Mouse (Mus musculus) stomach, postnatal 0 days (tissue): ENCODE measurements around the gene Pls3. TPM values are rescaled to one million over a fixed set of nuclear protein-coding genes. Genes with fewer than 3 reads are reported as not detected.
A peak's percentile ranks its signal among the peaks of the same experiment; 100 is the strongest.

Experiments used
- ATAC-seq: fragments of 200-750 bp; cut with Nextera tagmentation; 2 replicates; pipeline ENCODE4 v1.8.0; 2017; ENCODE audit not compliant: low FRiP score, low TSS enrichment
- DNase-seq: peaks from one replicate; pipeline ENCODE4 v3.0.0-alpha.2; 2016; ENCODE audit warnings: low spot score
- H3K27ac ChIP-seq: fragments of 300-500 bp; sonication (generic); replicated peaks from 2 replicates; pipeline ENCODE4 v1.5.1; 2014; ENCODE audit warnings: mild to moderate bottlenecking, control low read depth
- H3K27me3 ChIP-seq: fragments of 300-500 bp; sonication (generic); 2 replicates; pipeline ENCODE4 v1.6.1; 2014; ENCODE audit warnings: low read length; ENCODE audit not compliant: control insufficient read depth, insufficient read depth
- H3K36me3 ChIP-seq: fragments of 300-500 bp; sonication (generic); 2 replicates; pipeline ENCODE4 v1.6.1; 2014; ENCODE audit warnings: low read length, mixed read lengths; ENCODE audit not compliant: control insufficient read depth, insufficient read depth
- H3K4me1 ChIP-seq: fragments of 300-500 bp; sonication (generic); replicated peaks from 2 replicates; pipeline ENCODE4 v1.6.1; 2014; ENCODE audit warnings: antibody characterized with exemption; ENCODE audit not compliant: control insufficient read depth, insufficient read depth
- H3K4me2 ChIP-seq: fragments of 300-500 bp; sonication (generic); replicated peaks from 2 replicates; pipeline ENCODE4 v1.6.1; 2014; ENCODE audit warnings: low read depth, mild to moderate bottlenecking, control low read depth, moderate library complexity
- H3K4me3 ChIP-seq: fragments of 300-500 bp; sonication (generic); 2 replicates; pipeline ENCODE4 v1.5.1; 2014; ENCODE audit warnings: low read depth, low read length, control low read depth
- H3K9ac ChIP-seq: fragments of 300-500 bp; sonication (generic); 2 replicates; pipeline ENCODE4 v1.6.1; 2014; ENCODE audit warnings: mild to moderate bottlenecking, low read length, control low read depth, mixed read lengths
- H3K9me3 ChIP-seq: fragments of 300-500 bp; sonication (generic); 2 replicates; pipeline ENCODE4 v1.6.1; 2016; ENCODE audit warnings: low read length; ENCODE audit not compliant: control insufficient read depth
- CTCF ChIP-seq: IDR thresholded peaks from 2 replicates; pipeline ENCODE4 v1.5.1; 2016; ENCODE audit warnings: antibody characterized with exemption, low read depth, mild to moderate bottlenecking, moderate library complexity
- EP300 ChIP-seq: optimal IDR thresholded peaks from 2 replicates; pipeline ENCODE3; 2016; ENCODE audit warnings: antibody characterized with exemption
- WGBS: fragments of 180-500 bp; shearing (Covaris S2); extraction: QIAGEN DNeasy Blood & Tissue Kit; methylation state at CpG from one replicate; pipeline ENCODE4 v1.1.7; 2014; 5-methylcytosine and 5-hydroxymethylcytosine counted together
- polyA plus RNA-seq: library from polyadenylated mRNA; unstranded; fragments of >200 nt; fragmentation: Nextera tagmentation; extraction: Ambion mirVana; gene quantifications from 2 replicates; pipeline ENCODE4 v1.2.1, GENCODE M21; 2015

Pls3 gene
- polyA plus RNA-seq, result 91.2 and 99.5 TPM in 2 replicates

GRCm38 (mm10) chrX:75874332-75875291 is at the start of gene Pls3:
Pls3 (minus strand) TSS chrX:75875182.
- peak; percentile 76 for DNase-seq
- H3K27me3 ChIP-seq, result no peaks in the 10 kb centered on the region
- peak; percentile 94 for ATAC-seq
- H3K4me1 ChIP-seq, result no peaks in the 10 kb centered on the region
- H3K9ac ChIP-seq, result peak within 1 kb of the TSS; percentile 57
- no peak for TF ChIP-seq EP300
- TF ChIP-seq CTCF, result no peak
- no peaks in the 10 kb centered on the region for H3K36me3 ChIP-seq
- peak within 1 kb of the TSS; percentile 52 for H3K4me3 ChIP-seq
- no peaks in the 10 kb centered on the region for H3K9me3 ChIP-seq
- H3K27ac ChIP-seq, result peak within 1 kb of the TSS; percentile 89
- 17% methylated on average over 28 of the region's 45 CpGs for WGBS
- H3K4me2 ChIP-seq, result peak within 1 kb of the TSS; percentile 53

GRCm38 (mm10) chrX:75895716-75896115 is 20.7 kb upstream of the Pls3 start:
- Histone ChIP-seq H3K9ac (no peak overlapping the region), H3K36me3 (no peaks in the 10 kb centered on the region), H3K4me3 (no peak overlapping the region), H3K4me2 (no peak overlapping the region), H3K27me3 (no peaks in the 10 kb centered on the region), H3K27ac (no peak overlapping the region), H3K4me1 (no peaks in the 10 kb centered on the region), H3K9me3 (no peaks in the 10 kb centered on the region)
- WGBS, result 43% methylated on average over 6 of the region's 6 CpGs
- no peak for DNase-seq
- no peak for ATAC-seq
- TF ChIP-seq CTCF (no peak), EP300 (no peak)

DNA sequence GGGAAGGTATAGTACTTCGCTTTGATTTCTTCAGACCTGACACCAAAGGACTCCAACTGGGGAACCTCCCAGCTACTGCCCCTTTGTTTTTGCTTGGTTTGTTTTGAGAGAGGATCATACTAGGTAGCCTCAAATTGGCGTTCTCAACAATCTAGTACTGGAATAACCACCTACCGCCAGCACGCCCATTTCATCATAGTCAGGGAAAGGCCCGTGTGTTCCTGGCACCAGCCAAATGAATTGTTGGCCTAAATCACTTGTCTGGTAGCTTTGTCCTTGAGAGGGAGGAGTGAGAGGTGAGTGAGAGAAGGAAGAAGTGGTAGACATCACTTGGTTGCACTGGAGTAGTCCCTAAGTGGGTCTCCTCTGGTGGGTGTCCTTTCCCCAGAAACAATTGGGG is 584 bp upstream of the Pls3 start:
- ATAC-seq (no peak), DNase-seq (no peak)
- Histone ChIP-seq H3K9me3 (no peaks in the 10 kb centered on the region), H3K4me3 (peak overlapping the region; percentile 52; the same call in 1 of the 2 replicates), H3K9ac (no peak overlapping the region), H3K4me2 (peak overlapping the region; percentile 53), H3K36me3 (no peaks in the 10 kb centered on the region), H3K27ac (no peak overlapping the region), H3K4me1 (no peaks in the 10 kb centered on the region), H3K27me3 (no peaks in the 10 kb centered on the region)
- 25% methylated on average over 5 of the region's 5 CpGs for WGBS
- TF ChIP-seq CTCF (no peak), EP300 (no peak)

DNA sequence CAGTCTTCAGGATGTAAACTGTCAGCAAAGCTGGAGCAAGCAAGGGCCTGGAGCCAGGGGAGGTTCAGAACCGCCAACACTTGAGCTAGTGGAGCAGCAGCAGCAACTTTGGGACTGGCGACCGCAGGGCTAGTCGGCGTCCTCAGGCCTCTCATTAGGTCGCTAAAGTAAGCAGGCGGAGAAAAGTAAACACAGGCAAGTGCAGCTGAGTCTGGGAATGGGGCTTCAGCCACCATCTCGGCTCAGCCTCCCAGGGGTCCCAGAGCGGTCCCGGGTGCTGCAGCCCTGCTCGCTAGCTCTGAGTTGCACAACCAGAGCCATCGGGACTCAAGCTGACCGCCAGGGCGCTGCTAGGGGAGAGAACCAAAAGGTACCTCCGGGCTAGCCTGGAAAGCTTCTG is 1.2 kb downstream of the Pls3 start:
- peak overlapping the region; percentile 53 for H3K4me2 ChIP-seq
- H3K9ac ChIP-seq, result peak overlapping the region; percentile 57; the same call in 1 of the 2 replicates
- no peak for TF ChIP-seq EP300
- TF ChIP-seq CTCF, result peak; percentile 29; the same call in 1 of the 2 replicates
- peak overlapping the region; percentile 52 for H3K4me3 ChIP-seq
- H3K36me3 ChIP-seq, result no peaks in the 10 kb centered on the region
- DNase-seq (peak; percentile 16), ATAC-seq (peak; percentile 55; the same call in 1 of the 2 replicates)
- H3K27me3 ChIP-seq, result no peaks in the 10 kb centered on the region
- no peaks in the 10 kb centered on the region for H3K9me3 ChIP-seq
- 3% methylated on average over 15 of the region's 15 CpGs for WGBS
- no peaks in the 10 kb centered on the region for H3K4me1 ChIP-seq
- peak overlapping the region; percentile 89 for H3K27ac ChIP-seq

- DNase-seq (no peak), ATAC-seq (no peak)
- Histone ChIP-seq H3K27me3 (no peaks in the 10 kb centered on the region), H3K9ac (no peak overlapping the region), H3K9me3 (no peaks in the 10 kb centered on the region), H3K4me3 (peak overlapping the region; percentile 52; the same call in 1 of the 2 replicates), H3K4me2 (peak overlapping the region; percentile 53), H3K27ac (no peak overlapping the region), H3K4me1 (no peaks in the 10 kb centered on the region), H3K36me3 (no peaks in the 10 kb centered on the region)
- WGBS, result 51% methylated on average over 4 of the region's 4 CpGs
- TF ChIP-seq CTCF, result no peak
- no peak for TF ChIP-seq EP300
Observed at GRCm38 (mm10) chrX:75873253-75873652, 1.7 kb downstream of the Pls3 start.

DNA sequence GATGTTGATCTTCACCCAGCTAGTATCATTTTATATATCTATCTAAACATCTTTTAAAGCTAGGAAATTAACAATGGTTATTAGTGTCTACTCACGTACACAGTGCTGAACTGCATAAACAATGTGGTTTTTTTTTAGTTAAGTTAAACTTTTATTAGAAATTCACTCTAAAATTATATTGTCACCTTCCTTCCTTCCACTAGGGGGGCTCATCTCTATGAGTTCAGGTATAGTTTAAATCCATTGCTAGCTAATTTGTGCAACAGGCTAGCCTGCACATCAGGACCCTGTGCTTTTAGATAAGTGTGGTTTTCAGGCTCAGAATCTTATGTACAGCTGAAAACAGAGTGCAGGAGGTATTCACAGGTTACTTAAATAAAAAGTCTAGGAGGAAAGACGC is 3.1 kb downstream of the Pls3 start:
- Histone ChIP-seq H3K4me2 (no peak overlapping the region), H3K4me3 (no peak overlapping the region), H3K9ac (no peak overlapping the region), H3K4me1 (no peaks in the 10 kb centered on the region), H3K36me3 (no peaks in the 10 kb centered on the region), H3K9me3 (no peaks in the 10 kb centered on the region), H3K27me3 (no peaks in the 10 kb centered on the region), H3K27ac (no peak overlapping the region)
- 71% methylated on average over 2 of the region's 2 CpGs for WGBS
- DNase-seq, result no peak
- no peak for TF ChIP-seq EP300
- peak; percentile 47 for TF ChIP-seq CTCF
- ATAC-seq, result no peak
